Mouse (Mus musculus): ENCODE results near the gene Rbbp8nl. TPM values are rescaled to one million over a fixed set of nuclear protein-coding genes. Genes with fewer than 3 reads are reported as not detected.

Gene Rbbp8nl
- polyA plus RNA-seq (2017; shearing (Covaris generic)): under 1 TPM in 1 of 2 experiments, not detected in 1; 0.23 TPM

GRCm38 (mm10) chr2:180289440-180290108 is at the start of gene Rbbp8nl:
Gene Rbbp8nl (minus strand): TSS chr2:180289879.

GRCm38 (mm10) chr2:180334551-180334986 is 44.9 kb upstream of the Rbbp8nl start, which contains the start of gene Gata5:
Gene Gata5 (minus strand): TSS chr2:180334699.

GRCm38 (mm10) chr2:180273394-180274244 is 16.1 kb downstream of the Rbbp8nl start, which contains the start of gene Cables2:
Gene Cables2 (minus strand): TSS chr2:180273496.

DNA sequence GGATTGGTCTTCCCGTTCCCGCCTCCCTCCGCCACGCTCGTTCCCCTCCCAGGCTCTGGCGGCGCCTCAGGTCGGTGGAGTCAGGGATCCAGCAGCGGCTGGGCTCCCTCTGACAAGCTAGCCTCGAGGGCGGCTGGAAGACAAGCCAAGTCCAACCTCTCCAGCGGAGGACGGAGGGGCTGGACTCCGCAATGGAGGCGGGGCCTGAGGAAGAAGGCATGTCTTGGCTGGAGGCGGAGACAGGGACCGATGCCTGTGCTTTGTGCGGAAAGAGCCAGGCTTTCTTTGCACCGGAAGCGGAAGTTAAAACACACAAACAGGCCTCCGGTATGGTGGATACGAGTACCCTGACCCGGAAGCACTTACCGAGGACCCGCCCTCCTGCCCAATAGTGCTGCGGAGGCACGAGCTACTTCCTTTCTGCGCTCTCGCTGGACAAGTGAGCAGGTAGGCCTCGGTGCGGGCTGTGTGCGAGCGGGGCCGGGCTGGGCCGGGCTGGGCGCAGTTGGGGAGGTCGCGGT is 32.6 kb downstream of the Rbbp8nl start, which contains the start of gene Rps21:
Gene Rps21 (plus strand): TSS at position 377 of the 521 bp plus-strand sequence.

Other genes starting within 250 kb of the Rbbp8nl start
- gene Psma7, start 247.4 kb downstream of the Rbbp8nl start, polyA plus RNA-seq (2017; shearing (Covaris generic)): 100 to 1,000 TPM; 464 to 547 TPM
- gene Ss18l1, start 247.4 kb downstream of the Rbbp8nl start, polyA plus RNA-seq (2017; shearing (Covaris generic)): 1 to 10 TPM; 2.7 to 3.2 TPM
- 10 to 100 TPM; 34.7 to 41.9 TPM for gene Mtg2, start 219.3 kb downstream of the Rbbp8nl start, polyA plus RNA-seq (2017; shearing (Covaris generic))
- gene Hrh3, start 185.4 kb downstream of the Rbbp8nl start, polyA plus RNA-seq (2017; shearing (Covaris generic)): not detected
- 10 to 100 TPM; 41.8 to 45.5 TPM for gene Osbpl2, start 170.6 kb downstream of the Rbbp8nl start, polyA plus RNA-seq (2017; shearing (Covaris generic))
- gene Adrm1, start 118.4 kb downstream of the Rbbp8nl start, polyA plus RNA-seq (2017; shearing (Covaris generic)): 100 to 1,000 TPM; 142 to 156 TPM
- 1 to 10 TPM in 1 of 2 experiments, under 1 TPM in 1; 0.30 to 1.3 TPM for gene Lama5, start 64.0 kb downstream of the Rbbp8nl start, polyA plus RNA-seq (2017; shearing (Covaris generic))
- gene Rps21, start 32.5 kb downstream of the Rbbp8nl start, polyA plus RNA-seq (2017; shearing (Covaris generic)): 100 to 1,000 TPM; 501 to 767 TPM
- 10 to 100 TPM; 36.3 to 43.9 TPM for gene Cables2, start 16.4 kb downstream of the Rbbp8nl start, polyA plus RNA-seq (2017; shearing (Covaris generic))
- gene Gata5, start 44.8 kb upstream of the Rbbp8nl start, polyA plus RNA-seq (2017; shearing (Covaris generic)): not detected
- gene Slco4a1, start 166.4 kb upstream of the Rbbp8nl start, polyA plus RNA-seq (2017; shearing (Covaris generic)): 1 to 10 TPM in 1 of 2 experiments, under 1 TPM in 1; 0.72 to 1.3 TPM
- gene Ntsr1, start 210.1 kb upstream of the Rbbp8nl start, polyA plus RNA-seq (2017; shearing (Covaris generic)): not detected